Mouse (Mus musculus): ENCODE data around the gene 1700049E17Rik2. TPM values are rescaled to one million over a fixed set of nuclear protein-coding genes. Genes with fewer than 3 reads are reported as not detected.

1700049E17Rik2 gene
- not detected for polyA plus RNA-seq (2014; fragmentation: Illumina TruSeq; extraction: RNeasy Lipid Tissue Mini Kit (QIAGEN cat#74804); ENCODE audit: low read depth, low replicate concordance)

GRCm38 (mm10) chr14:41572911-41573310, at the start of gene 1700049E17Rik2:
1700049E17Rik2 (plus strand) TSS chr14:41573211.

GRCm38 (mm10) chr14:41555483-41555882, 17.5 kb upstream of the 1700049E17Rik2 start, which contains the start of gene Gm7970:
Gm7970 (minus strand) TSS chr14:41555583.

GRCm38 (mm10) chr14:41624512-41624911, 51.5 kb downstream of the 1700049E17Rik2 start, which contains the start of gene Gm3072:
Gm3072 (minus strand) TSS chr14:41624612.

Other genes starting within 250 kb of the 1700049E17Rik2 start
- not detected for gene Gm5798, start 224.6 kb upstream of the 1700049E17Rik2 start, polyA plus RNA-seq (2014; fragmentation: Illumina TruSeq; extraction: RNeasy Lipid Tissue Mini Kit (QIAGEN cat#74804); ENCODE audit: low read depth, low replicate concordance)
- gene Gm7945, start 186.8 kb upstream of the 1700049E17Rik2 start, polyA plus RNA-seq (2014; fragmentation: Illumina TruSeq; extraction: RNeasy Lipid Tissue Mini Kit (QIAGEN cat#74804); ENCODE audit: low read depth, low replicate concordance): not detected
- gene Gm6482, start 164.9 kb upstream of the 1700049E17Rik2 start, polyA plus RNA-seq (2014; fragmentation: Illumina TruSeq; extraction: RNeasy Lipid Tissue Mini Kit (QIAGEN cat#74804); ENCODE audit: low read depth, low replicate concordance): not detected
- gene Gm7954, start 119.7 kb upstream of the 1700049E17Rik2 start, polyA plus RNA-seq (2014; fragmentation: Illumina TruSeq; extraction: RNeasy Lipid Tissue Mini Kit (QIAGEN cat#74804); ENCODE audit: low read depth, low replicate concordance): not detected
- not detected for gene Gm3486, start 83.7 kb upstream of the 1700049E17Rik2 start, polyA plus RNA-seq (2014; fragmentation: Illumina TruSeq; extraction: RNeasy Lipid Tissue Mini Kit (QIAGEN cat#74804); ENCODE audit: low read depth, low replicate concordance)
- not detected for gene Gm7970, start 17.6 kb upstream of the 1700049E17Rik2 start, polyA plus RNA-seq (2014; fragmentation: Illumina TruSeq; extraction: RNeasy Lipid Tissue Mini Kit (QIAGEN cat#74804); ENCODE audit: low read depth, low replicate concordance)
- not detected for gene Gm3072, start 51.4 kb downstream of the 1700049E17Rik2 start, polyA plus RNA-seq (2014; fragmentation: Illumina TruSeq; extraction: RNeasy Lipid Tissue Mini Kit (QIAGEN cat#74804); ENCODE audit: low read depth, low replicate concordance)
- gene Gm3676, start 73.3 kb downstream of the 1700049E17Rik2 start, polyA plus RNA-seq (2014; fragmentation: Illumina TruSeq; extraction: RNeasy Lipid Tissue Mini Kit (QIAGEN cat#74804); ENCODE audit: low read depth, low replicate concordance): not detected
- not detected for gene Gm8068, start 128.7 kb downstream of the 1700049E17Rik2 start, polyA plus RNA-seq (2014; fragmentation: Illumina TruSeq; extraction: RNeasy Lipid Tissue Mini Kit (QIAGEN cat#74804); ENCODE audit: low read depth, low replicate concordance)
- gene Gm7929, start 177.4 kb downstream of the 1700049E17Rik2 start, polyA plus RNA-seq (2014; fragmentation: Illumina TruSeq; extraction: RNeasy Lipid Tissue Mini Kit (QIAGEN cat#74804); ENCODE audit: low read depth, low replicate concordance): not detected
- gene Gm47189, start 199.2 kb downstream of the 1700049E17Rik2 start, polyA plus RNA-seq (2014; fragmentation: Illumina TruSeq; extraction: RNeasy Lipid Tissue Mini Kit (QIAGEN cat#74804); ENCODE audit: low read depth, low replicate concordance): not detected

All from sigmoid colon, adult 10 weeks (tissue).